Mouse (Mus musculus) megakaryocyte, adult 5-6 weeks (primary cell): ENCODE measurements around the gene Xrcc3. TPM values are rescaled to one million over a fixed set of nuclear protein-coding genes. Genes with fewer than 3 reads are reported as not detected.

Source experiments
- ATAC-seq: 2 replicates; pipeline ENCODE4 v1.8.0; 2016; ENCODE audit warnings: mild to moderate bottlenecking, inconsistent platforms; ENCODE audit not compliant: poor library complexity, severe bottlenecking
- total RNA-seq, 2 experiments: library from RNA; stranded (forward) in 1 of 2; stranded (reverse) in 1 of 2; fragments of 153-499, 151-499 nt in 1 of 2; fragments of 221-1000, 200-1000 nt in 1 of 2; gene quantifications; 2 replicates each; pipeline versions ENCODE4 v1.2.3 to v1.2.4; 2015 to 2017

The Xrcc3 gene
- total RNA-seq, 2 experiments from 2014 or later, result 3.2 to 3.7 TPM

GRCm38 (mm10) chr12:111779544-111779943 lies 34.1 kb downstream of the Xrcc3 start:
- no peak for ATAC-seq

- no peak for ATAC-seq
Observed at GRCm38 (mm10) chr12:111777919-111778318, 35.8 kb downstream of the Xrcc3 start.

- ATAC-seq, result no peak
Observed at GRCm38 (mm10) chr12:111774845-111775244, 38.8 kb downstream of the Xrcc3 start.

- ATAC-seq, result no peak
Observed at GRCm38 (mm10) chr12:111774156-111774555, 39.5 kb downstream of the Xrcc3 start.

GRCm38 (mm10) chr12:111770651-111771050 lies 43.0 kb downstream of the Xrcc3 start:
- ATAC-seq, result no peak

GRCm38 (mm10) chr12:111769816-111770577 lies 43.7 kb downstream of the Xrcc3 start:
- no peak for ATAC-seq

GRCm38 (mm10) chr12:111769306-111769705 lies 44.4 kb downstream of the Xrcc3 start:
- no peak for ATAC-seq

- ATAC-seq, result no peak
Observed at GRCm38 (mm10) chr12:111768322-111768928, 45.2 kb downstream of the Xrcc3 start.

GRCm38 (mm10) chr12:111766313-111767236 lies 47.1 kb downstream of the Xrcc3 start:
- ATAC-seq, result no peak

GRCm38 (mm10) chr12:111762620-111763280 lies 50.9 kb downstream of the Xrcc3 start:
- ATAC-seq, result no peak

GRCm38 (mm10) chr12:111760306-111760908 lies 53.3 kb downstream of the Xrcc3 start:
- ATAC-seq, result peak; percentile 31; the same call in 1 of the 2 replicates

GRCm38 (mm10) chr12:111759176-111760061 lies 54.3 kb downstream of the Xrcc3 start:
- peak; percentile 26 for ATAC-seq

- ATAC-seq, result peak; percentile 62
Observed at GRCm38 (mm10) chr12:111758381-111759175, 55.1 kb downstream of the Xrcc3 start, which contains the start of gene Klc1. Gene Klc1 (plus strand): TSS chr12:111758849.

- no peak for ATAC-seq
Observed at GRCm38 (mm10) chr12:111757561-111758325, 55.9 kb downstream of the Xrcc3 start.

GRCm38 (mm10) chr12:111756698-111757082 lies 57.0 kb downstream of the Xrcc3 start:
- ATAC-seq, result no peak

- no peak for ATAC-seq
Observed at GRCm38 (mm10) chr12:111756082-111756697, 57.5 kb downstream of the Xrcc3 start.

GRCm38 (mm10) chr12:111755231-111755630 lies 58.4 kb downstream of the Xrcc3 start:
- no peak for ATAC-seq
